Mouse (Mus musculus) T-helper 1 cell (primary cell): ENCODE results near the gene Zcchc2.

Source experiments
- in situ Hi-C: fragments of 300-600 bp; cut with MboI, MseI; formaldehyde crosslinking; loops from one replicate; pipeline ENCODE4 v1.15.1; 2025; ENCODE audit warnings: high pct_unique_total_duplicates

The Zcchc2 gene

DNA sequence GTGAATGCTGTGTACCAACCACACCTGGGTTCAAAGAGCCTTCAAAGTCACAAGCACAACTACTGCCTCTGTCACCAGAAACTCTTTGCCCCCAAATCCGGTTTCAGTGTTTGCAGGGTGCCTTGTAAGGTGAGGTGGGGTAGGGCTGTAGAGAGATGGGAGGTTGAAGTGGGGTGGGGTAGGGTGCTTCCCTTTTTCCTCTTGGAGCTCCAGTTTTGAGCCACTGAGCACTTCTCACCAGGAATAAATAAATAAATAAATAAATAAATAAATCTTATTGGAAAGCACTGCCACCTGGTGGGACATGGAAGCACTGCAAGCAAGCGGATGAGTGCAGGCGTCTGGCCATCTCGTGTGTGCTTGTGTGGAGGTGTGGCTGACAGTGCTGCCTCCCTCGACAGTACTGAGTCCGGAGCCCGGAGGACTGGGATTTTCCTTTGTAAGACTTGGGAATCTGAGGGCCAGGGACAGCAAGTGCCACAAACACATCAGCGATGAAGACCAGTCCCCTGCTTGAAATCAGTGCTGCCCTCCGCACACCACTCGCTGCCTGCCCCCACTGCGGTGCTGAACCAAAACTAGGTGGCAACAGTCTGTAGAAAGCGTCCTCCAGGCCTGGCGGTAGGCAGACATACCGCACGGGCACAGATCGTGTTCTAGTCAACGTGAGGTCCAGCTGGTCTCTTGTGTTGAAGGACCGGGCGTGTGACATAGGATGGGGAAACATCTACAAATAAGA lies 46.8 kb downstream of the Zcchc2 start:
- in situ Hi-C loops = no loop called here

DNA sequence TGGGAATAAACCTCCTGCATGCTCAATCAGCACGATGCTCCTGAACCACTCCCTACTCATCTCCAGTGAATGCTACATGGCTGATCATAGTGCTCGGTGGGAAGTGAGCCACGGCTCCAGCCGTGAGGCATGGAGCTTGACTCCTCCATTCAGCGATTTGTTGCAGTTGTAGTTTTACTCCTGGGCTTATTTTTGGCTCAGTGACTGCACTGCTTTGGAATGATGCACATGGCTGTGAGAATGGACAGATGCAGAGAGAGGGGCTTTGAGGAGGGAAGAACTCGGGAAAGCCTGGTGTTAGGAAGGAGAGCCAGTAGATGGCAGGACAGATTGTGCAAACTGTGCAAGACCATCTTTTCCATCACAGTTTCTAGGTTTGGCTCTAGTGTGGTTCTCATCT lies 49.1 kb downstream of the Zcchc2 start:
- in situ Hi-C loops = no loop called here

DNA sequence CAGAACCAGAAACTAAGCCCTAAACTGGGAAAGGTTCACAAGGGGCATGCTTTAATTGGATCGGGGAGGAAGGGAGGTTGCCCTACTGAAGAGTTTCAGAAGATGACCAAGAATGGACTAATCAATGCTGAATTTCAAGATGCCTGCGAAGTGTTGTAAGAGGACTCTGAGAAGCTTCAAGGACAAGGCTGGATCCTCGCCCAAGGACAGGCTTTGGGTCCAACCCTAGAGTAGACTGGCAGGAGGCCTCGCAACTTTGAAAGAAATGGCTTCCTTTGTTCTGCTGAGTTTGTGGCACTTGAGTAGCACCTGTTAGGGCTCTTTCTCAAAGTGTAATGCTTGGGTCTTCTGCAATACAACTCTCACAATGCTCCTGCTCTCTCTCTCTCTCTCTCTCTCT lies 50.1 kb downstream of the Zcchc2 start:
- in situ Hi-C loops = no loop called here

DNA sequence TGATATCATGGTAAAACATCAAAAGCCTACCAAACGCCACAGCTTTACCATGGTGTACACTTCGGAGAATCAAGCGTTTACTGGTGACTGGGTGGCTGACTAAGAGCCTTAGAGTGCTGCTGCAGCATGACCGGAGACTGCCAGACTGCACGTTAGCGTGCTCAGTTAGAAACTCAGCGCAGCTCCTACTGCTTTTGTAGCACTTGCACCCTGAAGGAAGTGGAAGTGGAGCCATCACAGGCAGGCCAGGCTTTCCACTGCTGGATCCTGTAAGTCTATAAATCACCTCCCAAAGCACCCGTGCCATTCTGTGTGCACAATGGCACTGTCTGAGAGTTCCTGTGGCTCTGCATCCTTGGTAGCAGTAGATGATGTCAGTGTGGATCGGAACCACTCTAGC lies 52.0 kb downstream of the Zcchc2 start:
- in situ Hi-C loops = no loop called here

DNA sequence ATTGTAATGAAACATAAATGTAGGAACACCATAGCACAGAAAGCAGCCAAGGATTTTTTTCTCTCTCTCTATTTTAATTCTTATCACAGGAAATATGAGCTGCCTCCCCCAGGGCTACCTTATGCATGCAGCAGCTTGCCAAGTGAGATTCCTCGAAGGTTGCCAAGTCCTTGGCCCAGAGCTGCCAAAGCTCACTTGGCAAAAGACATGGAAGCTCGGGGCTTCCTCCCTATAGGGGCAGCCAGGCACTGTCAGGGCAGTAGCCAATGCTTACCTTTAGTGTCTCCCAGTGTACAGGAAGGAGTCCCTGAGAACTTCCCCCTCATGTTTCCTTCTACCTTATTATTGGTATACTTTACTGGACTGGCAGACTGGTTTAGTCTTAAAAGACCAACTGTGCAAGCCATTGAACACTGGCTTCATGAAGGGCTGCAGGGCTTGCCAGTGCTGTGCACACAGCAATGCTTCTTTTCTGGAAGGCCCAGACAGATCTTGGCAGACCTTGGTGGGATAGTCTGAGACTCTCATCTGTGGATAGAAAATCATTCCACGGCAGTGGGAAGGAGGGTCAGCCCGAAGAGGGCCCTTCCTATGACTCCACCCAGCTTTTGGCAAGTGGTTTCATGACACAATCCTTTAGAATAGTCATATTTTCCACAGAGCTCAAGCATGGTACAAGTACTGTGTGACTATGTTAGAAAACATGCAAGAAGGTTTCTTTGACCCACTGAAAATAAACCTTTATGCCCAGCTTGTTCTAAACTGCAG lies 53.0 kb downstream of the Zcchc2 start:
- in situ Hi-C loops = no loop called here

DNA sequence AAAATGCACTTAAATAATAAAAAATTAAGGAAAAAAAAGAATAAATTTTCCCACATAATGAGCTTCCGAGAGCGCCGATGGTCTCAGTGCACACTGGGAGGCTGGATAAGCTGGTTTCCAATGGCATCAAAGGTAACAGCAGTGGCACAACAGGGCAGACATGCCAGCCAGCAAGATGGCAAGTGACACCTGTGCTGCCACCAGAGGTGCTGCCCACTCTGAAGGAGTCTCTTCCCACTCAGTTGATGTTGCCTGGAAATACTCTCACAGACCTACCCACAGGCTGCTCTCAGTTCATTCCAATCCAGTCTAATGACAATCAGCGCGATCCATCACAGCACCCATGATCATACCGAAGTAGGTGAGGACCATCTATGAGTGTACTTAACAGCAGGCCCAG lies 58.8 kb downstream of the Zcchc2 start:
- in situ Hi-C loops = no loop called here

DNA sequence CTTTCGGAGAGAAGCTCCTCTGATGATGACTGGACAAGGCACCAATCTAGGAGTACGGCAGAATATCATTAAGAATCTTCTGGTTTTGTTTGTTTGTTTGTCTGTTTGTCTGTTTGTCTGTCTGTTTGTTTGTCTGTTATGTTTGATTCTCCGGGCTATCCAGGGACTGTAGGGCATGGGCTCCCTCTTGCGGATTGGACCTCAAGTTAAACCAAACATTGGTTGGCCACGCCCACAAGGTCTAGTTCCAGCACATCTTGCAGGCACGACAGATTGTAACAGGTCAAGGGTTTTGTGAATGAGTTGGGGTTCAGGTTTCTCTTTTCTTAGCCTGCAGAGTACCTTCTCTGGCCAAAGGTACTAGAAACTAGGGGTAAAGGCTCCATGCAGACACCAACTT lies 64.8 kb downstream of the Zcchc2 start:
- in situ Hi-C loops = no loop called here

DNA sequence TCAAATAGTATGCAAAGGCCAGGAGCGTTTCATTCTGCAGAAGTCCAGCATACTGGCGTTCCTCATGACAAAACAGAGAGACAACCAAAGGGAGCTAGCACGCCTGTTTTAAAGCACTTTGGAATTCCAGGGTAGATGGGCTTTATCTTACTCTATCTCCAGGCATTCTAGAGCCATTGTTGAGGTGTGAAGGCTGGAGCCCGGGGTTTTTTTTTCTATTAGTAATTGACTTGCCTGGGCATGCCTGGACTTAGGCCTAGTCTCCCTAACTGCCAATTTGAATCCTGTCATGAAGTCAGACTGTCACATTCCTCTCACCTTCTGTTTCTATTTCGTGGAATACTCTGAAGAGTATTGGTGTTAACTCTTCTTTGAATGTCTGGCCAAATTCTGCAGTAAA lies 68.1 kb downstream of the Zcchc2 start:
- in situ Hi-C loops = no loop called here

DNA sequence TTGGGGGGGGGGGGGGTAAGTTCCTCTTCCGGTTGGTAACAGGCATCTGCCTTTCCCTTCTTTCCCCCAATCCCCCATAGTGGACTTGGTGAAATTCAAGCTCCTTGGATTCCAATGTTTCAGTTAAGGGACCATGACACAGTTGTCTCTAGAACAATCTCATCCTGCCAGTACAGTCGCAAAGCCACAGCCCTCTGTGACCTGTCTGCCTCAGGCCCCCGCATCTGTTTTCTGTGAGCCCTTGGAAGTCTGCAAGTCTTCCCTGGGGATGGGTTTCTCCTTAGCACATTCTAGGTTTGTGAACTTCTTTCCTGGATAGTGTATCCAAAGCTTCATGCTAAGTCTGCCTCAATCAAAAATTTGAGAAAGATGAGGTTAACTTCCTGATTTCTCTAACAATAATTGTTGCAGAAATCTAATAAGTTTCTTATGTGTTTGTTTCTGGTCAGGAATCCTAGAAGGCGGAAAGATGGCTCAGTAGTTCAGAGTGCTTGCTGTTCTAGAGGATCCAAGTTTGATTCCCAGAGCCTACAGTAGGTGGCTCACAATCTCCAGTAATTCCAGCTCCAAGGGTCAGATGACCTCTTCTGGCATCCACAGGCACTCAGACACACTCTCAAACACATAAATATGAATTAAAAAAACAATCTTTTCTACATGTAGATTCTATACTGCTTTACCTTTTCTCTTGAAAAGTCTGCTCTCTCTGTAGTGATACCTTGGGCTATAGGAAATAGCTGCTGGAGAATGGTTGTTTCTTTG lies 69.5 kb downstream of the Zcchc2 start:
- in situ Hi-C loops = no loop called here

DNA sequence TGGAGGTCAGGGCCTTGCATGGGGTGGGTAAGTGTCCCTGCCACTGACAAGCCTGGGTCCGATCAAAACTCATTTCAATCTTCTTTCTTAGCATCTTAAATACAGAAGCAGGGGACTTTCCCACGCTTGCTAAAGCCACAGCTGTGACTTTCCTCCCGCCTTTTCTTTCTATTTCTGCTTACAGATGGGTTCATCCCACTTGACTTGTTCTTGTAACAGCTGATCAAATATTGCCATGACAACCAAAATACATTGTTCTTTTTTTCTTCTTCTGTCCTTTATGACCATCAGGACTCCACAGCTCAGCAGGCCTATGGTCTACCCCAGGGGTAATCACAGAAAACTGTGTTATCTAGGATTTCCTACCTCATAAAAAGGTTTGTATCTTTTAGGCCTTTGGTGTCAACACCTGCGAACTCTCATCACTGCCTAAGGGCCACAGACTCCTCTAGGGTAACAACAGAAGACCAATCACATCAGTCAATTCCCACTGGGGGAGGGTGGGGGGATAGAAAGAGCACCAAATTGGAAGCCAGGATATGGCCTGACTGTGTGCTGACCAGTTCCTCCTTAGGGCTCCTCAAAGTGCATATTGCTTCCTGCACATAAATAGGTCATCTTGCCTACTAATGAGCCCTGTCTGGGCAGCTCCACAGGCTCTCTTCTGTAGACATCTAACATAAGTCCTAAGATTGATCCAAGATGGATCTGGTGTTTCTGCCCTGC lies 71.1 kb downstream of the Zcchc2 start:
- in situ Hi-C loops = no loop called here

DNA sequence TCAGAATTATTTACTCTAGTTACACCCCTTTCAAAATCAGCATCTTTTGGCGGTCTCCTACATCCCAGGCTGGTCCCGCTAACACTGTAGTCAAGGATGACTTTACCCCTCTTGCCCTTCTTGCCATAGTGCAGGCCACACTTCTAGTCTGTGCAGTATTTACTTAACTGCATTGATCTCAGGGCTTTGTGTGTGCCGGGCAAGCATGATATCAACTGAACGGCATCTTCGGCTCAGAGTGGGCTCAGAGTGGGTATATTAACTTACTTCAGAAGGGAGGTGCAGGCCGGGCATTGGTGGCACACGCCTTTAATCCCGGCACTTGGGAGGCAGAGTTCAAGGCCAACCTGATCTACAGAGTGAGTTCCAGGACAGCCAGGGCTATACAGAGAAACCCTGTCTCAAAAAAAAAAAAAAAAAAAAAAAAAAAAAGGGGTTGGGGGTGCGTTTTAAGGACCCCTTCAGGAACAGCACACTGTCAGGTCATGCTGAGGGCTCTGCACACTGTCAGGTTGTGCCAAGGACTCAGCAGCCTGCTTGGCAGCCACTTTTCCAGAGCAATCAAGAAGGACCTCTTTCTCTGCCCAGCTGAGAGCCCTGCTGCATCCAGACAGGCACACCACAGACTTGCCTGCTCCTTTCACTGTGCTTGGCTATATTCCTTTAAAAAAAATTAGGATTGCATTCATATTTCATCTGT lies 72.8 kb downstream of the Zcchc2 start:
- in situ Hi-C loops = no loop called here

DNA sequence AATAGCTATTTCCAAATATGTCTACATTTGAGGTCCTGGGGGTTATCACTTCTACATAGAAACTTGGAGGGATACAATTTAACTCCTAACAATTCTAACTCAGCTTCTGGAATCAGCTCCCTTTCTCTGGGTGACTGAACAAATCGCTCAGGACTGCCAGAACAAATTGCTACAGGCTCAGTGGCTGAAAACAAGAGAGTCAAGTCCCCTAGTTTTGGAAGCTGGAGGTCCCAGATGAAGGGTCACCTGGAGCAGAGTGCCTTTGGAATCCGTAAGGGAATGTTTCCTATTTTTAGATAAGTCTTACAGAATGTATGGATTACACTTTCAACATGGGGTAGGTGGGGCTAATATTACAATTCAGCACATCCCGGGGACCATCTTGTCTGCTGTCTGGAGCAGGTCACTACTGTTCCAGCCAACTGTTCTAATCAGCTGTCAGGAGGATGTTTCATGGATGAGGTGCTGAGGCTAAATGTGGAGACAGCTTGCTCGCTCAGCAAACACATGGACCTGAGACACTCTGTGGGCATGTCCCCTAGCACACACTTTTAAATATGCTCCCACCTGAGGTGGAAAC lies 73.5 kb downstream of the Zcchc2 start:
- in situ Hi-C loops = no loop called here

DNA sequence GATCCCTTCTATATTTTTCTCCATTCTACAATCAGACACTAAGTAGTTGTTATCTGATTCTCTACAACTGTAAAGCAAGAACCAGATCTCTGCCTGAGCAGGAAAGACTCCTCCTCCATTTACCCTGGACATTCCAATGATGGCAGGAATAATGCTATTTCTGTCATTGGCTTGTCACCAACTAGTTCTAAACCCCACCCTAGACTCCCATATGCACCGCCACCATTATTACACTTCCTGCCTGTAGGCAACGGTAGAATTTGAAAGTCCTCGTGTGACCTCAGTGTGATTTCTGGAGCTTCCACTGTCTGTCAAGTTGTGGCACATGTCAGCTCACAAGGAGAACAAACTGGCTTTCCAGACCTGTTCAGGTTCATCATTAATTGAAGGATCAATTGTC lies 74.1 kb downstream of the Zcchc2 start:
- in situ Hi-C loops = no loop called here

DNA sequence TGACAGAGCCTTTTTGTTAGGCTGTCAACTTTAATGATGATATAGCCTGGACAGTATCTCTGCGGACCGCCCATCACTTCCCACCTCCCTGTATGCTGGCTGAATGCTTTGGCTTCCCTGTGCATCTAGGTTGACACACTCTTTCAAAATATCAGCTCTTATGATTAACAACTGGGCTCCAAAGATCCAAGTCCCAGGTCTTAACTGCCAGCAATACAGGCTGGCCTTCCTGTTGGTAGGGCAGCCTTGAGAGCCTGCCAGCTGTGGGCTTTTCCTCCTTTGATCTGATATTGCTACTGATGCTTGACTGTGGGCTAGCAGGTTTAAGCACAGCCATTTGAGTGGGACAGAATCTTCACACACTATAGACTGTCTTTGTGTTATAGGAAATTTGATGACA lies 74.5 kb downstream of the Zcchc2 start:
- in situ Hi-C loops = loop anchor here (5.0 kb wide), 1 partner anchor 88 kb away; no protein-coding TSS in a partner anchor

DNA sequence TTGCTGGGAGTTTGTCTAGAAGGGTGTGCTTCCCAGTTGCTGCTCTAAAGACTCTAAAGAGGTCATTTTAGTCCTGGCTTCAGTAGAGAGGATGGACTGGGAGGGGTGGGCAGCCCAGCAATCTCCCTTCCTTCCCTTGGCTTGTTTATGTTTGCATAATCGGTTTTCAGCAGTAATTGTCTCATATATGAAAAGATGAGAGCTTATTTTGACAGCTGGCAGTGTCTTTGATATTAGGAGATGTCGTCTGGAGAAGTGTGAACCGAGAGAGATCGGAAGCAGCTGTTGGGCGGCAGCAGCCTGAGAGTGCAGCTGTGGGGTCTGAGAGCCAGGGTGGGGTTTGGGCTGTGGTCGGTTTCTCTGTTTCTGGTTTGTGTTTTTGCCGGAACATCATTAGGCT lies 75.5 kb downstream of the Zcchc2 start:
- in situ Hi-C loops = loop anchor here (5.0 kb wide), 1 partner anchor 87 kb away; no protein-coding TSS in a partner anchor

DNA sequence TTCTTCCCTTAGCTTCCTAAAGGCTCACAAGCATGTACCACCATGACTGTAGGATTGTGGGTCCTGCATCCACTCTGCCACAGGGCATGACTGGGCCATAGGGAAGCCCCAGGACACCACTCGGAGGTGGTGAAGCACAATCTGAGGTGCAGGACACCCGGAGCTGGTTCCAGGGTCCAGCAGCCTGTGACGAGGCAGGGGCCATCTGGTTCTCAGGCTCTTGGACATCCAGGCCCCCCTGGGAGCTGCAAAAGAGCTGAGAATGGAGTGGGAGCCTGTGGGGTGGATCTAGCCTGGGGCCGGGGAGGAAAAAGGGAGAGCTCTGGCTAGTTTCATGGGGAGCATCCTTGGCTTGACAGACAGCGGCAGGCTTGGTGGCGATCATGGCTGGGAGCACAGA lies 77.1 kb downstream of the Zcchc2 start:
- in situ Hi-C loops = loop anchor here (5.0 kb wide), 1 partner anchor 85 kb away; no protein-coding TSS in a partner anchor

DNA sequence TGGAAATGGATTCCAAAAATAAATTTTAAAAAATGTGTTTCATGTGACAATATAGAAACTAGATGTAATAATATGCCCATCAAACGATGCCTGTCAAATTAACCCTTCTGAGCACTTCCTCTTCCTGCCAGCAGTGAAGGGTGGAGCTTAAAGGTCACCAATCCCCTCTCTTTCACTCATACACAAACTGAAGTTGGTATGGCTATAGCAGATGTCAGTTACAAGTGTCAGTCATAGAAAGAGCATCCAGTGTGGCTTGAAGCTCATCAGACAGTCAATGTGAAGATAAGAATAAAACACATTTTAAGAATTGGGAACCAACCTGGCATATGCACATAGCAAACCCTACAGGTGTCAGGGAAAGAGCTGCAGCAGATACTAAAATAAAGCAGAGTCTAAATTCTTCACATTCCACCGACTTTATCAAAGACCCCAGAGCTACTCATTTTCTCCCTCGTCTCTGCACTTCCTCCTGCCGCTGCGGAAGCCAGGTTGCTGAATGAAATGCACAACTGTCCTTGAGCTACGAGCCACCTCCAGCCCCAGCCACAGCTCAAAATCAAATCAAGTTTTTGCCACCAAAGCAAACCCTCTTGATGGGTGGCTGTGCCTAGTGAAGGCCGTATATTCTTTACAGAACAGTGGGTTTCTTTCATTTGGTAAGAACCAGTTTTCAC lies 79.8 kb downstream of the Zcchc2 start:
- in situ Hi-C loops = loop anchor here (5.0 to 10.0 kb wide), 3 partner anchors 82 to 685 kb away; partner anchors contain the start of gene Kdsr

DNA sequence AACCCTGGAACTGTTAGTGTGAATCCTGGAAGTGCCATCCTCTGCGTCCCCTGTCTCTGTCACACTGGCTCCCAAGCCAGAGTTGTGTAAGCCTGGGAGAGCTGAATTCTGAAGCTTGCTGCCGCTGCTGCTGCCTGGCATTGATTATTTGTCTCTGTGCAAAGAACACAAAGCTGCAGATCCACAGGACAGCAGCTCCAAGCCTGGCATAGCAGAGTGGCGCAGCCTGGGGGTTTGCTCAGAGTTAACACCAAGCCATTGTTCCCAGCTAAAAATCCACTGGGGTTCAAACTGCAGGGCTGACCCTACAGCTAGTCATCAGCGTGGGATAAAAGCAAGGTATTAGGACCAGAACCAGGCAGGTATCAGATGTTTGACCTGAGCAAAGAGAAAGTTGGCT lies 80.6 kb downstream of the Zcchc2 start:
- in situ Hi-C loops = loop anchor here (5.0 to 10.0 kb wide), 2 partner anchors 326 to 684 kb away; partner anchors contain the start of gene Kdsr

DNA sequence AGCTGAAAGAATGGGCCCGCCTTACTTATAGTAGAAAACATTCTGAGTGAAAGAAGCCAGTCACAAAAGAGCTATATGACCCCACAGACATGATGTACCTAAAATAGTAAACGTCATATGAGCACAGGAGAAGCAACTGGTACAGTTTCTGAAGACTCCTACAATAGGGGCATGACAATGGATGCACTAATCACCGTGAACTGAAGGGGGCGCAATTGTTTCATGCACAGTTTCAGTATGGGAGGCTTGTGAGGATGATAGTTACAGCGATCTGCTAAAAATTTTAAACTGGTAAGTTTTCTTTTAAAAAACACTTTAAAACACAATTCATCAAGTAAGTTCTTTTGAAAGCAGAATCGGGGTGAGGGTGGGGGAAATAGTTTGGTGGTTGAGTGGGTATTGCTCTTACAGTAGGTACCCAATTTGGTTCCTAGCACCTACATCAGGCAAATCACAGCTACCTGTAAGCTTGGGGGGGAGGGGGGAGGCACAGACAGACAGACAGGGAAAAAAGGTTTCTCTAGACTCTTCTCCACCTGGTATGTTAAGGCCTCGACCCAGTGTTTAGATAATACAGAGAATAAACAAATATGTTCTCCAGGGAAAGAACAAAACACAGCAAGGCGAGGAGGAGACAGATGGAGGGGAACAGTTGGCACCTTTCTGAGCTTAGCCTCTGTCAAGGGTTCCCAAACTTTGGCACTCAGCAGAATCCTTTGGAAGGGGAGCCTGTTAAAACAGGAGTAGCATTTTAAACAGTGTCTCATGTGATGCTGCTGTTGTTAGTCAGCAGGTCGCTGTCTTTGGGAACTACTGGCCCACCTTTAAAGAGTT lies 81.2 kb downstream of the Zcchc2 start:
- in situ Hi-C loops = loop anchor here (5.0 to 10.0 kb wide), 2 partner anchors 326 to 683 kb away; partner anchors contain the start of gene Kdsr
